Mouse (Mus musculus) hindbrain, embryonic 14.5 days (tissue): ENCODE results near the gene Cpm. TPM values are rescaled to one million over a fixed set of nuclear protein-coding genes. Genes with fewer than 3 reads are reported as not detected.
"Not testable (repeated sequence)": the region's sequence is repeated elsewhere in the genome, so short reads cannot be mapped to it uniquely, and the experiment has no call there.

Experiments used
- ATAC-seq: fragments of 200-750 bp; cut with Nextera tagmentation; 2 replicates; pipeline ENCODE4 v1.8.0; 2017; ENCODE audit warnings: moderate number of reproducible peaks, mild to moderate bottlenecking, moderate TSS enrichment, moderate library complexity; ENCODE audit not compliant: low FRiP score
- DNase-seq: peaks from one replicate; pipeline ENCODE4 v3.0.0-alpha.2; 2015; ENCODE audit warnings: low spot score
- H3K27ac ChIP-seq: fragments of 300-500 bp; sonication (generic); 2 replicates; pipeline ENCODE4 v1.5.1; 2014; ENCODE audit warnings: mild to moderate bottlenecking, moderate library complexity
- H3K27me3 ChIP-seq: fragments of 300-500 bp; sonication (generic); 2 replicates; pipeline ENCODE4 v1.6.1; 2014; ENCODE audit warnings: mild to moderate bottlenecking, low read length, mixed read lengths; ENCODE audit not compliant: control insufficient read depth, insufficient read depth
- H3K36me3 ChIP-seq: fragments of 300-500 bp; sonication (generic); replicated peaks from 2 replicates; pipeline ENCODE4 v1.6.1; 2014; ENCODE audit not compliant: control insufficient read depth, insufficient read depth
- H3K4me1 ChIP-seq: fragments of 300-500 bp; sonication (generic); replicated peaks from 2 replicates; pipeline ENCODE4 v1.6.1; 2014; ENCODE audit warnings: antibody characterized with exemption, low read length, mixed read lengths; ENCODE audit not compliant: control insufficient read depth, insufficient read depth
- H3K4me2 ChIP-seq: fragments of 300-500 bp; sonication (generic); replicated peaks from 2 replicates; pipeline ENCODE4 v1.6.1; 2014; ENCODE audit warnings: mild to moderate bottlenecking, moderate library complexity
- H3K4me3 ChIP-seq: fragments of 300-500 bp; sonication (generic); replicated peaks from 2 replicates; pipeline ENCODE4 v1.5.1; 2014; ENCODE audit warnings: mild to moderate bottlenecking, low read length
- H3K9ac ChIP-seq: fragments of 300-500 bp; sonication (generic); 2 replicates; pipeline ENCODE4 v1.6.1; 2014
- H3K9me3 ChIP-seq: fragments of 300-500 bp; sonication (generic); 2 replicates; pipeline ENCODE4 v1.6.1; 2016; ENCODE audit warnings: low read length; ENCODE audit not compliant: control insufficient read depth
- WGBS: fragments of 180-500 bp; shearing (Covaris S2); extraction: QIAGEN DNeasy Blood & Tissue Kit; methylation state at CpG from one replicate; pipeline ENCODE4 v1.1.7; 2014; 5-methylcytosine and 5-hydroxymethylcytosine counted together
- polyA plus RNA-seq: library from polyadenylated mRNA; unstranded; fragments of >200 nt; fragmentation: Nextera tagmentation; extraction: Ambion mirVana; gene quantifications from 2 replicates; pipeline ENCODE4 v1.2.1, GENCODE M21; 2014

Gene Cpm
- polyA plus RNA-seq, 1 experiment from 2014 or later = 3.0 TPM

- 86% methylated on average over 4 of the region's 4 CpGs for WGBS
- not testable (repeated sequence) for H3K4me1 ChIP-seq, H3K9ac ChIP-seq, H3K4me3 ChIP-seq, H3K27ac ChIP-seq, H3K9me3 ChIP-seq, H3K36me3 ChIP-seq, H3K4me2 ChIP-seq, H3K27me3 ChIP-seq, DNase-seq, ATAC-seq
Observed at GRCm38 (mm10) chr10:117616765-117617164, 12.5 kb upstream of the Cpm start.

GRCm38 (mm10) chr10:117617568-117618345, 11.5 kb upstream of the Cpm start:
- ATAC-seq = no peak
- 91% methylated on average over 3 of the region's 3 CpGs for WGBS

GRCm38 (mm10) chr10:117619041-117619861, 10.0 kb upstream of the Cpm start:
- 88% methylated on average over 27 of the region's 27 CpGs for WGBS
- Histone ChIP-seq H3K4me2 (no peak overlapping the region), H3K27me3 (no peaks in the 10 kb centered on the region; the same call in 1 of the 2 replicates), H3K27ac (no peak overlapping the region), H3K9ac (no peak overlapping the region), H3K4me1 (no peaks in the 10 kb centered on the region), H3K4me3 (no peak overlapping the region), H3K36me3 (no peaks in the 10 kb centered on the region), H3K9me3 (no peaks in the 10 kb centered on the region)
- no peak for ATAC-seq
- DNase-seq = no peak

More at GRCm38 (mm10) chr10:117617568-117618345, 11.5 kb upstream of the Cpm start:
- Histone ChIP-seq H3K4me1 (no peaks in the 10 kb centered on the region), H3K36me3 (no peaks in the 10 kb centered on the region), H3K9me3 (no peaks in the 10 kb centered on the region), H3K9ac (no peak overlapping the region), H3K27me3 (no peaks in the 10 kb centered on the region; the same call in 1 of the 2 replicates), H3K4me2 (no peak overlapping the region), H3K4me3 (no peak overlapping the region), H3K27ac (no peak overlapping the region)
- no peak for DNase-seq

- 90% methylated on average over 2 of the region's 2 CpGs for WGBS
- no peak for ATAC-seq
- DNase-seq = no peak
Observed at GRCm38 (mm10) chr10:117619862-117620179, 9.5 kb upstream of the Cpm start.

GRCm38 (mm10) chr10:117620530-117620929, 8.8 kb upstream of the Cpm start:
- H3K9me3 ChIP-seq = no peaks in the 10 kb centered on the region
- H3K27me3 ChIP-seq = no peaks in the 10 kb centered on the region; the same call in 1 of the 2 replicates
- no peak overlapping the region for H3K9ac ChIP-seq
- H3K36me3 ChIP-seq = no peaks in the 10 kb centered on the region
- H3K27ac ChIP-seq = no peak overlapping the region
- no peak overlapping the region for H3K4me2 ChIP-seq
- 87% methylated on average over 4 of the region's 4 CpGs for WGBS
- ATAC-seq = no peak
- H3K4me1 ChIP-seq = no peaks in the 10 kb centered on the region
- H3K4me3 ChIP-seq = no peak overlapping the region
- no peak for DNase-seq

More at GRCm38 (mm10) chr10:117619862-117620179, 9.5 kb upstream of the Cpm start:
- no peaks in the 10 kb centered on the region for H3K9me3 ChIP-seq
- H3K27me3 ChIP-seq = no peaks in the 10 kb centered on the region; the same call in 1 of the 2 replicates
- H3K36me3 ChIP-seq = no peaks in the 10 kb centered on the region
- H3K9ac ChIP-seq = no peak overlapping the region
- H3K27ac ChIP-seq = no peak overlapping the region
- no peak overlapping the region for H3K4me3 ChIP-seq
- H3K4me1 ChIP-seq = no peaks in the 10 kb centered on the region
- H3K4me2 ChIP-seq = no peak overlapping the region

- DNase-seq (no peak), ATAC-seq (no peak)
- WGBS = 81% methylated on average over 3 of the region's 3 CpGs
- no peaks in the 10 kb centered on the region for H3K36me3 ChIP-seq
- H3K9ac ChIP-seq = no peak overlapping the region
- no peaks in the 10 kb centered on the region for H3K4me1 ChIP-seq
- no peaks in the 10 kb centered on the region for H3K9me3 ChIP-seq
- no peaks in the 10 kb centered on the region; the same call in 1 of the 2 replicates for H3K27me3 ChIP-seq
- no peak overlapping the region for H3K4me2 ChIP-seq
- no peak overlapping the region for H3K27ac ChIP-seq
- H3K4me3 ChIP-seq = no peak overlapping the region
Observed at GRCm38 (mm10) chr10:117620934-117621501, 8.3 kb upstream of the Cpm start.

- H3K4me1 ChIP-seq = no peaks in the 10 kb centered on the region
- no peak overlapping the region for H3K4me3 ChIP-seq
- no peaks in the 10 kb centered on the region for H3K36me3 ChIP-seq
- peaks cover under 1% of the 10 kb centered on the region; the same call in 1 of the 2 replicates for H3K27me3 ChIP-seq
- no peak overlapping the region for H3K9ac ChIP-seq
- no peak for DNase-seq
- H3K27ac ChIP-seq = no peak overlapping the region
- 93% methylated on average over 12 of the region's 12 CpGs for WGBS
- no peaks in the 10 kb centered on the region for H3K9me3 ChIP-seq
- ATAC-seq = no peak
- no peak overlapping the region for H3K4me2 ChIP-seq
Observed at GRCm38 (mm10) chr10:117621616-117622533, 7.4 kb upstream of the Cpm start.

GRCm38 (mm10) chr10:117623358-117623757, 5.9 kb upstream of the Cpm start:
- Histone ChIP-seq H3K36me3 (no peaks in the 10 kb centered on the region), H3K4me3 (no peak overlapping the region), H3K4me2 (no peak overlapping the region), H3K27me3 (peaks cover 12% of the 10 kb centered on the region), H3K9me3 (no peaks in the 10 kb centered on the region), H3K27ac (no peak overlapping the region), H3K4me1 (no peaks in the 10 kb centered on the region), H3K9ac (no peak overlapping the region)
- no peak for DNase-seq
- ATAC-seq = no peak
